Mouse (Mus musculus) lung, embryonic 14.5 days (tissue): ENCODE measurements at regions not wholly inside any gene's neighbourhood (a gene's known extent, or its start where the extent isn't known, plus 50 kb on each side); places are given as distances from the start of the nearest gene placed in this dataset.

Experiments used
- ATAC-seq: fragments of 200-750 bp; cut with Nextera tagmentation; 2 replicates; pipeline ENCODE4 v1.8.0; 2017; ENCODE audit warnings: mild to moderate bottlenecking, moderate TSS enrichment, moderate library complexity; ENCODE audit not compliant: insufficient read depth
- DNase-seq: peaks from one replicate; pipeline ENCODE4 v3.0.0-alpha.2; 2015
- H3K27ac ChIP-seq: fragments of 300-500 bp; sonication (generic); 2 replicates; pipeline ENCODE4 v1.5.1; 2014; ENCODE audit warnings: low read depth, mild to moderate bottlenecking, moderate library complexity
- H3K27me3 ChIP-seq: fragments of 300-500 bp; sonication (generic); 2 replicates; pipeline ENCODE4 v1.6.1; 2014; ENCODE audit warnings: low read length, control low read depth; ENCODE audit not compliant: insufficient read depth
- H3K36me3 ChIP-seq: fragments of 300-500 bp; sonication (generic); 2 replicates; pipeline ENCODE4 v1.6.1; 2014; ENCODE audit warnings: control low read depth; ENCODE audit not compliant: insufficient read depth
- H3K4me1 ChIP-seq: fragments of 300-500 bp; sonication (generic); 2 replicates; pipeline ENCODE4 v1.6.1; 2014; ENCODE audit warnings: antibody characterized with exemption, control low read depth; ENCODE audit not compliant: insufficient read depth
- H3K4me2 ChIP-seq: fragments of 300-500 bp; sonication (generic); 2 replicates; pipeline ENCODE4 v1.6.1; 2014; ENCODE audit warnings: mild to moderate bottlenecking
- H3K4me3 ChIP-seq: fragments of 300-500 bp; sonication (generic); 2 replicates; pipeline ENCODE4 v1.5.1; 2014; ENCODE audit warnings: low read depth, low read length
- H3K9ac ChIP-seq: fragments of 300-500 bp; sonication (generic); 2 replicates; pipeline ENCODE4 v1.6.1; 2014
- H3K9me3 ChIP-seq: fragments of 300-500 bp; sonication (generic); 2 replicates; pipeline ENCODE4 v1.6.1; 2016; ENCODE audit warnings: low read depth, low read length, control low read depth
- CTCF ChIP-seq: IDR thresholded peaks from 2 replicates; pipeline ENCODE4 v1.5.1; 2016; ENCODE audit warnings: antibody characterized with exemption, low read depth
- WGBS: fragments of 180-500 bp; shearing (Covaris S2); extraction: QIAGEN DNeasy Blood & Tissue Kit; methylation state at CpG from one replicate; pipeline ENCODE4 v1.1.7; 2014; 5-methylcytosine and 5-hydroxymethylcytosine counted together

- H3K4me1 ChIP-seq = no peaks in the 10 kb centered on the region
- DNase-seq = no peak
- H3K4me2 ChIP-seq = no peak overlapping the region
- no peak overlapping the region for H3K9ac ChIP-seq
- no peak overlapping the region for H3K4me3 ChIP-seq
- 77% methylated on average over 4 of the region's 4 CpGs for WGBS
- H3K36me3 ChIP-seq = no peaks in the 10 kb centered on the region
- no peak for ATAC-seq
- no peaks in the 10 kb centered on the region for H3K9me3 ChIP-seq
- H3K27ac ChIP-seq = no peak overlapping the region
- no peak for TF ChIP-seq CTCF
- no peaks in the 10 kb centered on the region for H3K27me3 ChIP-seq
These were observed 530.2 kb downstream of the Pdcd6ip start for GRCm38 (mm10) chr9:113177918-113178235.

- Histone ChIP-seq H3K27ac (no peak overlapping the region), H3K9me3 (no peaks in the 10 kb centered on the region), H3K4me3 (no peak overlapping the region), H3K9ac (no peak overlapping the region), H3K4me2 (no peak overlapping the region), H3K36me3 (no peaks in the 10 kb centered on the region), H3K27me3 (no peaks in the 10 kb centered on the region), H3K4me1 (no peaks in the 10 kb centered on the region)
- DNase-seq (no peak), ATAC-seq (no peak)
- WGBS = 47% methylated on average over 15 of the region's 15 CpGs
- TF ChIP-seq CTCF = no peak
These were observed 530.7 kb downstream of the Pdcd6ip start for GRCm38 (mm10) chr9:113177181-113177917.

- DNase-seq (no peak), ATAC-seq (no peak)
- no peak for TF ChIP-seq CTCF
- H3K9me3 ChIP-seq = no peaks in the 10 kb centered on the region
- no peaks in the 10 kb centered on the region for H3K27me3 ChIP-seq
- H3K4me1 ChIP-seq = no peaks in the 10 kb centered on the region
- H3K36me3 ChIP-seq = no peaks in the 10 kb centered on the region
- no peak overlapping the region for H3K4me2 ChIP-seq
- H3K27ac ChIP-seq = no peak overlapping the region
- no peak overlapping the region for H3K9ac ChIP-seq
- 83% methylated on average over 5 of the region's 5 CpGs for WGBS
- no peak overlapping the region for H3K4me3 ChIP-seq
These were observed 536.2 kb downstream of the Pdcd6ip start for GRCm38 (mm10) chr9:113171767-113172405.

DNA sequence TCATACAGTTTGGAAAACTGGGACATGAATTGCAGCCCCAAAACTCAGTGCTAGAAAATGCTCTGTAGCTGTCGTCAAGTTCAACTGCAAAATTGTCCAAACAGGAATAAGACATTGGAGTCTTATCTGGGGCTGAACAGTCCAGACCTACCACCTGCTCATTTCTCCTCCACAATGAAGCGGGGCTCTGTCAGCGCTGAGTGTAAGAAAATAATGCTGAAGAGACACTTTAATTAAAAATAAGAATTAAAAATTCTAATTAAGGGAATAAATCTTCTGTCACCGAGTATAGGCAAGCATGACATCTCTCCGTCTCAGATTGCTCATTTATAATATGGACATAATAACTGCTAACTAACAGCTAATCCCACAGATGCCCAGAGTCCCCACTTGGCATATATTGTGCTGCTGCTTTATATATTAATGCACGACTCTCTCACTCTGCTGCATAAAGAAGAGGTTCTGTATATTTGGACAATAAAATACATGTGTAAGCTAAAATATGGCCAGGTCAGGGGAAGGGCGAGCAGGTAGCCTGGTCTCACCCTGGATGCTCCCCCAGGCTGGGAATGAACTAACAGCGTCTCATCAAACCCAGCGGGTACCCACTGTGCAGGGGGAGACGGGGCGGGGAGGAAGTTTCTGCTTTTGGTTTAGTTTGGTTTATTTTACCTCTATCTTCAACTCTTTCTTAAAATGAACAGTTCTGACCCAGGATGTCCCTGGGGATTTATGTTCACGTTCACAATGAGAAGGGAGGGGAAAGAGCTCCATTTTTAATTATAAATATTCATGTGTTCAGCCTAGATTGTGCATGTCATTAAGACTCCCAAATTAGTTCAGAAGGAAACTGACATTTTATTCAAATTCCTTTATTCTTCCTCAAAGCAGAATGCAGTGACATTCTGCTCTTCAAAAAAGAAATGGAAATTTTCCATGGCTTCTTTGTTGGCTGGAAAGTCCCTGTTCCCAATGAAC, 544.9 kb downstream of the Pdcd6ip start:
- DNase-seq (no peak), ATAC-seq (no peak)
- Histone ChIP-seq H3K9me3 (no peaks in the 10 kb centered on the region), H3K9ac (no peak overlapping the region), H3K4me2 (no peak overlapping the region), H3K27me3 (no peaks in the 10 kb centered on the region), H3K4me3 (no peak overlapping the region), H3K36me3 (no peaks in the 10 kb centered on the region), H3K27ac (no peak overlapping the region), H3K4me1 (no peaks in the 10 kb centered on the region)
- WGBS = 80% methylated on average over 12 of the region's 12 CpGs
- TF ChIP-seq CTCF = no peak

DNA sequence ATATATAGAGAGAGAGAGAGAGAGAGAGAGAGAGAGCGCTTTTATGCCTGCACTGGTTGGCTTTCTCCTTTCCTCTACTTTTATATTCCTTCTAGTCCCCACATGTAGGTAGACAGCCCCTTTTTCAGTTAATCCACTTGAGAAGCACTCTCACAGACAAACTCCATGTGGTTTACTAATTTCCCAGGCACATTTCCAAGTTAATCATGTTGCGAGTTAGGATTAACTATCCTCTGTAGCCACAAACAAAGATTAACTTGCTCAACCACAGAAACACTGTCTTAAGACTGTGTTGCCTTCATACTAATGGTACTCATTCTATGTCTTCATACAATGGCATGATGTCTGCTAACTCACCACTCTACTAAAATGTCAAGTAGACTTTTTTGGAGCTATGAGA, 548.0 kb downstream of the Pdcd6ip start:
- H3K9me3 ChIP-seq = no peaks in the 10 kb centered on the region
- H3K4me3 ChIP-seq = no peak overlapping the region
- no peak overlapping the region for H3K27ac ChIP-seq
- H3K4me1 ChIP-seq = no peaks in the 10 kb centered on the region
- 91% methylated on average over 2 of the region's 2 CpGs for WGBS
- no peak for TF ChIP-seq CTCF
- DNase-seq (no peak), ATAC-seq (no peak)
- H3K4me2 ChIP-seq = no peak overlapping the region
- H3K9ac ChIP-seq = no peak overlapping the region
- H3K27me3 ChIP-seq = no peaks in the 10 kb centered on the region
- no peaks in the 10 kb centered on the region for H3K36me3 ChIP-seq

DNA sequence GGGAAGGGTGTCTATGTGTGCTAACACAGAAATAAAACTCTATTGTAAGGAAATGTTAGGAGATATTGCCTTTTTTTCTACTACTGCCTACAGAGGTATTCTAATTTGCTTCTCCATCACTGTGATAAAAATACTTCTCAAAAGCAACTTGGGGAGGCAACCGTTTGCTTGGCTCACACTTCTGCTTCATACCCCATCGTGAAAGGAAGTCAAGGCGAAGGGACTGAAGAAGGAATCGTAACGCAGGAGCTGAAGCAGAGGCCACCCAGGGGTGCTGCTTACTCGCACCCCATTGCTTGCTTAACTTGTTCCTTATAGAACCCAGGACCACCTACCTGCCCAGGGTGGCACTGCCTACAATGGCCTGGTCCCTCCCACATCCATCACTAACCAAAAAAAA, 550.0 kb downstream of the Pdcd6ip start:
- H3K4me3 ChIP-seq = no peak overlapping the region
- ATAC-seq (no peak), DNase-seq (no peak)
- 79% methylated on average over 6 of the region's 6 CpGs for WGBS
- no peaks in the 10 kb centered on the region for H3K9me3 ChIP-seq
- H3K27ac ChIP-seq = no peak overlapping the region
- no peak for TF ChIP-seq CTCF
- H3K4me1 ChIP-seq = no peaks in the 10 kb centered on the region
- H3K36me3 ChIP-seq = no peaks in the 10 kb centered on the region
- H3K9ac ChIP-seq = no peak overlapping the region
- H3K27me3 ChIP-seq = no peaks in the 10 kb centered on the region
- no peak overlapping the region for H3K4me2 ChIP-seq
